In the genomic region with DNA sequence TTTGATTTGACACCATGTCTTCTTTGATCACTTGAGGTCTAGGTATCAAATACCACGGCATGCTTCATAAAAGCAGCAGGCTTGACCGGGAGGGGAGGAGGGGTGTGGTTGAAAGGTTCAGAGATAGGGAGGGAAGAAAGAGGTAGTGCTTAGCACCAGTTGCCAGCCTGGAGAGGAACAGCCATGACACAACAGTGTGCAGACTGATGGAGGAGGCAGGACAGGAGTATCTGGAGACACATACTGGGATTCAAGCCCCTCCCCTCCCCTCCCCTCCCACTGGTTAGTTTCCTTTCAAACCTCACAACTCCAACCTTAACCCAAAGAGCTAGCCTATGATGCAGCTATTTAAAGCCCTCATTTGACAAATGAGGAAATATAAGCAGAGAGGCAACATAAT, we compare ENCODE assay signal across 16 mouse cellular contexts. TPM values are rescaled to one million over a fixed set of nuclear protein-coding genes. Genes with fewer than 3 reads are reported as not detected.
"Had no signal": no experiment of that assay in that cellular context is flagged by ENCODE, and none has a peak within 500 bp of the region (broad histone marks: within the 10 kb centered on the region; RNA-seq: fewer than 3 reads in every experiment).

No protein-coding gene starts in this region.

- DNase-seq: kidney, adult 2 months; kidney, postnatal 14 days; left cerebral cortex, postnatal 4 days; lung, adult 2 months; lung, postnatal 14 days; right cerebral cortex, postnatal 14 days; thymus, adult 18-20 months; thymus, postnatal 14 days had no signal

- H3K27ac ChIP-seq: liver, embryonic 15.5 days; macrophage; midbrain, embryonic 15.5 days; neural tube, embryonic 12.5 days; stomach, postnatal 0 days had no signal

- H3K27me3 ChIP-seq: liver, embryonic 15.5 days; megakaryocyte, embryonic 14.5 days; midbrain, embryonic 15.5 days; neural tube, embryonic 12.5 days had no signal

- ATAC-seq: midbrain, embryonic 15.5 days had no signal

- H3K36me3 ChIP-seq: liver, embryonic 15.5 days; midbrain, embryonic 15.5 days; neural tube, embryonic 12.5 days had no signal

- H3K9ac ChIP-seq: liver, embryonic 15.5 days; midbrain, embryonic 15.5 days; neural tube, embryonic 12.5 days had no signal

- H3K4me2 ChIP-seq: liver, embryonic 11.5 days; liver, embryonic 15.5 days; midbrain, embryonic 11.5 days; midbrain, embryonic 15.5 days; neural tube, embryonic 12.5 days had no signal

- H3K4me3 ChIP-seq: liver, embryonic 15.5 days; megakaryocyte, embryonic 14.5 days; midbrain, embryonic 15.5 days; neural tube, embryonic 12.5 days had no signal

- H3K9me3 ChIP-seq: liver, embryonic 15.5 days; megakaryocyte, embryonic 14.5 days; midbrain, embryonic 15.5 days; neural tube, embryonic 12.5 days had no signal

- H3K4me1 ChIP-seq: liver, embryonic 15.5 days; megakaryocyte, embryonic 14.5 days; midbrain, embryonic 15.5 days had no signal

RNA-seq across cellular contexts. Expression of a gene that starts 16.0 kb away (rescaled TPM):
- polyA plus RNA-seq: macrophage had no signal

RNA-seq across cellular contexts. Expression of a gene that starts 49.2 kb away (rescaled TPM):
- polyA plus RNA-seq: liver, embryonic 15.5 days; macrophage had no signal
